ENCODE assay signal across 10 mouse cellular contexts in the genomic region with DNA sequence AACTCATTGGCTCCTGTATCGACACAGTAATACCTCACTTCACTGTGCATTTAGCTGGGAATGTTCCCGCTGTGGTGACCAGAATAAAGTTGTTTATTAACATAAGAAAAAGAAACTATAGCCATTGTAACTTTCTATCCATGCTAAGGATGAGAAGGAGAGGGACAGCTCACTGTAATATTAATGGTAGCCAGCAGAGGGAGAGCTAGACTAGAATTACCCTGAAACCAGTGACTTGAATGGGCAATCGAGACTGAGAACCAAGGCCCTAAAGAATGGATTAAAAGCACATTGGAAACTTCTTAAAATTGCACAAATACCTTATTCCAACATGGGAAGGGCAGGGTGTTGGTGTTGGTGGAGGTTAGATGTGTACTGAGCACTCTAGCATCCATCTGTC. TPM values are rescaled to one million over a fixed set of nuclear protein-coding genes. Genes with fewer than 3 reads are reported as not detected.
A peak's percentile ranks its signal among the peaks of the same experiment; 100 is the strongest.
DNase-seq lines count a peak whose midpoint lies in the region; ATAC-seq and TF ChIP-seq lines count a peak whose summit lies in the region.
"Had no signal": no experiment of that assay in that cellular context is flagged by ENCODE, and none has a peak within 500 bp of the region (broad histone marks: within the 10 kb centered on the region; RNA-seq: fewer than 3 reads in every experiment).

No protein-coding gene starts in this region.

- no peaks in the 10 kb centered on the region for H3K27me3 ChIP-seq in cerebellum, adult 2 months (ENCODE audit: control insufficient read depth, insufficient read depth, low read length)
- H3K27me3 ChIP-seq in liver, postnatal 0 days (ENCODE audit: insufficient read depth, low read length): no peaks in the 10 kb centered on the region
- H3K27me3 ChIP-seq in liver, embryonic 11.5 days (replicated peaks; ENCODE audit: control insufficient read depth, insufficient read depth, low read length): no peaks in the 10 kb centered on the region

- H3K27ac ChIP-seq in cerebellum, adult 2 months (ENCODE audit: insufficient read depth, low read length): no peak overlapping the region
- H3K27ac ChIP-seq in liver, postnatal 0 days (ENCODE audit: low read depth): no peak overlapping the region
- no peak overlapping the region for H3K27ac ChIP-seq in liver, embryonic 11.5 days (ENCODE audit: low read depth, low read length)

- no peak for TF ChIP-seq EP300 in liver, postnatal 0 days (IDR thresholded peaks at IDR 0.05; ENCODE audit: low read depth)

- H3K4me1 ChIP-seq in cerebellum, adult 2 months (ENCODE audit: control insufficient read depth, insufficient read depth, low read length): no peaks in the 10 kb centered on the region
- no peaks in the 10 kb centered on the region for H3K4me1 ChIP-seq in liver, postnatal 0 days (ENCODE audit: insufficient read depth)
- H3K4me1 ChIP-seq in liver, embryonic 11.5 days (replicated peaks; ENCODE audit: control insufficient read depth, insufficient read depth, low read length): no peaks in the 10 kb centered on the region

- no peak for ATAC-seq in cerebellum, adult (ENCODE audit: insufficient number of reproducible peaks, low FRiP score, low TSS enrichment)
- ATAC-seq in liver, postnatal 0 days: no peak
- ATAC-seq in liver, embryonic 11.5 days (replicated peaks; ENCODE audit: low FRiP score): no peak

- no peak overlapping the region for H3K9ac ChIP-seq in liver, postnatal 0 days (replicated peaks)
- H3K9ac ChIP-seq in liver, embryonic 11.5 days (ENCODE audit: low read depth, low read length): no peak overlapping the region

- no peak overlapping the region for H3K4me3 ChIP-seq in cerebellum, adult 2 months (replicated peaks; ENCODE audit: insufficient read depth, low read depth, low read length)
- no peak overlapping the region for H3K4me3 ChIP-seq in liver, postnatal 0 days (ENCODE audit: low read depth, low read length)
- no peak overlapping the region for H3K4me3 ChIP-seq in liver, embryonic 11.5 days (ENCODE audit: low read depth, low read length)

- peak; percentile 21; the same call in 1 of the 2 replicates for TF ChIP-seq CTCF in cerebellum, adult 2 months (IDR thresholded peaks at IDR 0.05; ENCODE audit: borderline replicate concordance, insufficient read depth, low read depth, low read length)
- peak; percentile 74 for TF ChIP-seq CTCF in liver, postnatal 0 days (IDR thresholded peaks at IDR 0.05; ENCODE audit: low read depth)

- peak in 1 of 2 experiments; percentile 12 for DNase-seq in cerebellum, adult 2 months
- no peak for DNase-seq in liver, postnatal 0 days
- no peak for DNase-seq in liver, embryonic 11.5 days (ENCODE audit: low spot score)
- peak; percentile 58 for DNase-seq in ZHBTc4 (ENCODE audit: low read depth, low spot score)
- DNase-seq in kidney, postnatal 36 days: peak; percentile 22 to 52
- peak; percentile 18 for DNase-seq in right cerebral cortex, postnatal 14 days
- no peak for DNase-seq in spleen, adult 12 weeks (ENCODE audit: low spot score)

- WGBS in cerebellum, adult 2 months: 15% methylated on average over 3 of the region's 3 CpGs
- WGBS in liver, postnatal 0 days (ENCODE audit: insufficient replicate concordance): 26% methylated on average over 3 of the region's 3 CpGs
- WGBS in liver, embryonic 11.5 days: 27% methylated on average over 3 of the region's 3 CpGs

- TF ChIP-seq POLR2A in cerebellum, adult 2 months (IDR thresholded peaks at IDR 0.05; ENCODE audit: borderline replicate concordance, insufficient read depth, low read length): no peak

- no peaks in the 10 kb centered on the region for H3K36me3 ChIP-seq in liver, postnatal 0 days (replicated peaks; ENCODE audit: insufficient read depth, low read length)
- no peaks in the 10 kb centered on the region for H3K36me3 ChIP-seq in liver, embryonic 11.5 days (ENCODE audit: control insufficient read depth, insufficient read depth, low read length)
- H3K36me3 ChIP-seq: G1E had no signal

- H3K4me2 ChIP-seq in liver, postnatal 0 days (ENCODE audit: low read depth, low read length): no peak overlapping the region
- no peak overlapping the region for H3K4me2 ChIP-seq in liver, embryonic 11.5 days

- no peaks in the 10 kb centered on the region for H3K9me3 ChIP-seq in liver, postnatal 0 days (ENCODE audit: low read length)
- H3K9me3 ChIP-seq in liver, embryonic 11.5 days (ENCODE audit: control insufficient read depth, low read length): no peaks in the 10 kb centered on the region
- H3K9me3 ChIP-seq: G1E had no signal

RNA-seq across cellular contexts. Expression of a gene that starts 44.0 kb away (rescaled TPM):
- polyA plus RNA-seq in cerebellum, adult 2 months (2012; rRNA removed): 0.07 TPM in 1 of 2 replicates, not detected in the other
- not detected in 2 replicates for polyA plus RNA-seq in liver, postnatal 0 days (2015; fragmentation: Nextera tagmentation; extraction: Ambion mirVana)
- polyA plus RNA-seq in liver, embryonic 11.5 days (2014; fragmentation: Nextera tagmentation; extraction: Ambion mirVana): not detected in 2 replicates
- polyA plus RNA-seq: G1E; heart, embryonic 16.5 days had no signal

RNA-seq across cellular contexts. Expression of a gene that starts 56.1 kb away (rescaled TPM):
- polyA plus RNA-seq in cerebellum, adult 2 months (2012; rRNA removed): 0.10 and 0.11 TPM in 2 replicates
- not detected in 2 replicates for polyA plus RNA-seq in liver, postnatal 0 days (2015; fragmentation: Nextera tagmentation; extraction: Ambion mirVana)
- not detected in 2 replicates for polyA plus RNA-seq in liver, embryonic 11.5 days (2014; fragmentation: Nextera tagmentation; extraction: Ambion mirVana)
- polyA plus RNA-seq: G1E; heart, embryonic 16.5 days had no signal

Comparison
In these comparisons a context has a peak if more than half of its experiments do, and no peak if none do; other contexts are left out.
1. DNase-seq: peak in ZHBTc4 (single experiment), kidney, postnatal 36 days (2 of 2) and right cerebral cortex, postnatal 14 days (single experiment); none in liver, postnatal 0 days (single experiment), liver, embryonic 11.5 days (single experiment) and spleen, adult 12 weeks (single experiment).